Mouse (Mus musculus): ENCODE measurements at regions not wholly inside any gene's neighbourhood (a gene's known extent, or its start where the extent isn't known, plus 50 kb on each side); places are given as distances from the start of the nearest gene placed in this dataset.

DNA sequence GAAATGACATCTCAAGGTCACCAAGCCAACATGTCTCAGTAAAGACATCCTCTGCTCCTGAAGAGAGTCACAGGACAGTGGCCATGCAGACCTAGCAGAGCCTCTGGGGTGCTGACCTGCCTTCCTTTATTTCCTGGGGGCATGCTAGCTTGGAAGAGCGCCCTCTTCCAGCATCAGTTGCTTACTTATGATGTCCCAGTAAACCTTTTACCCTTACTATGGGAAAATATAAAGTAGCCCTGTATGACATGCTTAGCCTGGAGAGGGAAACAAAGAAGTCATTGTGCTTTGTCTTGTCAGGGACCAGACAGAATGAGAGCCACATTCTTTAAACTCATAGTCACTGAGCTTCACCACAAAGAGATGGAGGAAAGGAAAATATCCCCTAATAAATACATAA lies 82.9 kb downstream of the Postn start:
- POLR2A ChIA-PET = no interaction called here
- peak; percentile 88 for DNase-seq (ENCODE audit: low read depth, low spot score)
- peak; percentile 99 for ATAC-seq
- in situ Hi-C loops (cut with MboI; ENCODE audit: low pct_unique_long_range_greater_than_20kb) = no loop called here
- TF ChIP-seq CTCF (IDR thresholded peaks at IDR 0.05) = peak; percentile 72
- H3K27me3 ChIP-seq = no peaks in the 10 kb centered on the region
- CTCF ChIA-PET = interaction anchor here (1.6 kb wide), 1 partner anchor 13 kb away, joined by 3 read pairs; no protein-coding TSS in a partner anchor

DNA sequence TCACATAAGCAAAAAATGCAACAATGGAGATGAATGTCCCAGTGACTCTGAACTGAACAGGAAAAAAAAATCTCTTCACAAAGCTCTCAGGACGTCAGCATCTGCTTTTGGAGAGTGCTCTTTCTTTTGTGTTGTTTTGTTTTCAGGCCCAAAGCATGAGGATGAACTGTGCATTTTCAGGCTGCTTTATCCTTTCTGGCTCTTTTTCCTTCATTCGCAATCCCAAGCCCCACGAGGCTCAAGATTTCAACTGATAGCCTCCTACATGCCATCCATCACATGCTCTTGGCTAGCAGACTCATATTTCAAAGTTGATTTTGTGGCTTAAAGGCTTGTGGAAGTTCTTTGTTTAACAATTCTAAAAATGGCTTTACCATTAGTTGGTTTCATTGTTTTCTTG lies 86.0 kb downstream of the Postn start:
- POLR2A ChIA-PET = no interaction called here

DNA sequence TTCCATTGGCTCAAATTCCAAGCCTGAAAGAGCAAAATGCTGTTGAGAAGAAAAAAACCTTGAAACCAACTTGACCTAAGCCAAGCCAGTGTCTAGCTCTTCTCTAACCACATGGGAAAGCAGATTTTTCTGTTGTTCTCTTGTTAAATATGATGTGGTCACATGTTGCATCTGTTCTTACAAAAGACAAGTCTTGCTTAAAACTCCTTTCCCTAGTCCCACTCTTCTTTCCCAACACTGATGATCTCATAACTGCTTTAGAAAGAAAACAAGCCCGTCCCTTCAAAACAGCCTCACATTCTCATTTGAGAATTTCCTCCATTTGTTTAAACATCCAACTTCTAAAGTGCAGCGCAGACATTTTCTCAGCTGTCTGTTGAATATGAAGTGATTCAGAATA lies 96.5 kb downstream of the Postn start:
- CTCF ChIA-PET = interaction anchor here (1.0 to 1.7 kb wide), 4 partner anchors 9 to 23 kb away, joined by 3 to 7 read pairs (median 5); no protein-coding TSS in a partner anchor
- POLR2A ChIA-PET = interaction anchor here (0.6 kb wide), 1 partner anchor 89 kb away, joined by 4 read pairs; no protein-coding TSS in a partner anchor
- no peak for TF ChIP-seq CTCF (IDR thresholded peaks at IDR 0.05)
- in situ Hi-C loops (cut with MboI; ENCODE audit: low pct_unique_long_range_greater_than_20kb) = no loop called here
- ATAC-seq (no peak), DNase-seq (ENCODE audit: low read depth, low spot score) (no peak)
- H3K27me3 ChIP-seq = no peaks in the 10 kb centered on the region

More for the DNA sequence above, 86.0 kb downstream of the Postn start:
- in situ Hi-C loops (cut with MboI; ENCODE audit: low pct_unique_long_range_greater_than_20kb) = no loop called here
- CTCF ChIA-PET = interaction anchor here (0.9 to 1.4 kb wide), 4 partner anchors 9 to 128 kb away, joined by 3 to 4 read pairs (median 4); no protein-coding TSS in a partner anchor
- no peaks in the 10 kb centered on the region for H3K27me3 ChIP-seq
- no peak for DNase-seq (ENCODE audit: low read depth, low spot score)
- no peak for ATAC-seq
- no peak for TF ChIP-seq CTCF (IDR thresholded peaks at IDR 0.05)

DNA sequence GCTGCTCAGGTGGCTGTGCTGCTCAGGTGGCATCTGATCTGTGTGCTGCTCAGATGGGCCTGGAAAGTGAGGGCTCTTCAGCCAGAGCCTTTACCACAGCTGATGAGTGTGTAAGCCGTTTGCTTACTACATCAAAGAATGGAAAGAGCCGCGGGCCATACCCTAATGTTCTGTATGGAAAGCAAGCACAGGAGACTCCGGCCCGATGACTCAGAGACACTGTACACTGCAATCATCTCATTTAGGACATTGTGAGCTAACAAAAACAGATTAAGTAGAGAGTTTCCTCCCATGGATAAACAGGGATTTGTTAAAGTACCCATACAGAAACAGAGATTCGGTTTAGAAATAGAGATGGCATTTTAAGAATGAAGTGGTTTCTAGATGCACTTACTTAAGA lies 100.5 kb downstream of the Postn start:
- POLR2A ChIA-PET = interaction anchor here (0.5 kb wide), 1 partner anchor 127 kb away, joined by 3 read pairs; no protein-coding TSS in a partner anchor
- H3K27me3 ChIP-seq = no peaks in the 10 kb centered on the region
- in situ Hi-C loops (cut with MboI; ENCODE audit: low pct_unique_long_range_greater_than_20kb) = no loop called here
- TF ChIP-seq CTCF (IDR thresholded peaks at IDR 0.05) = no peak
- CTCF ChIA-PET = interaction anchor here (1.0 to 5.7 kb wide), 5 partner anchors 9 to 103 kb away, joined by 3 to 39 read pairs (median 3); no protein-coding TSS in a partner anchor
- DNase-seq (ENCODE audit: low read depth, low spot score) (peak; percentile 85), ATAC-seq (peak; percentile 91)

DNA sequence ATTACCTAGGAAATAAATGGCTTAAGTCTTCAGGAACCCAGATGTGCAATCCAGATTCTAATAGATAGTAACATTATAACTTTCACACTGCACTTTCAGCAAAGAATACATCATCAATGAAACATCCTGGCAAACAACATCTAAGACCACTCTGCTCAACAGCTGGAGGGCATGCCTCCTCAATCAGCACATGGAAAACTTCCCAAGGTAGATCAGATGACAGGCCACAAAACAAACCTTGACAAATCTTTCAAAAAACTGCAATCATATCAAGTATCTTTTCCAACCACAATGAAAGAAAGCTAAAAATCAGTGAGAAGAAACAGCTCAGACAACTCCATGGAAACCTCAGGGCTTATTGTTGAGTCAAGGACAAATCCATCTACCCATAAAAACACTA lies 105.2 kb downstream of the Postn start:
- in situ Hi-C loops (cut with MboI; ENCODE audit: low pct_unique_long_range_greater_than_20kb) = no loop called here
- TF ChIP-seq CTCF (IDR thresholded peaks at IDR 0.05) = no peak
- H3K27me3 ChIP-seq = no peaks in the 10 kb centered on the region
- ChIA-PET CTCF (no interaction called here), POLR2A (no interaction called here)
- DNase-seq (ENCODE audit: low read depth, low spot score) (no peak), ATAC-seq (no peak)

DNA sequence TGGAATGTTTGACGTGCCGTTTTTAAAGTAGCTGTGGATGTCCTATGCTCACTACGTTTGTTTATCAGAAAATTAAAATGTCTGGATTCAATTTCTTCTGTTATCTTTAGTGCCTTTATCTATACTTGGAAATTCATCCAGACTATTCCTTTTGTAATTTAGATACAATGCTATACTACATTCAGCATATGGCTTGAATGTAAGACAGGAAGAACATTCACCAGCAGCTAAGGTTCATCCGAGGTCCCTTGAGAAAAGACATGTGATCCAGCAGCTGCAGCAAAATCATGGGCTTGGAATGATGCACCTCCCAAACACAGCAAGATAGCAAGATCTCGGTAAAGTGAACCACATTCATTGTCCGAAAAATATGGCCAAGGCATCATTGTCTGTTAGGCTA lies 113.3 kb downstream of the Postn start:
- ChIA-PET CTCF (interaction anchor here (0.7 kb wide), 1 partner anchor 220 kb away, joined by 3 read pairs; no protein-coding TSS in a partner anchor), POLR2A (no interaction called here)
- TF ChIP-seq CTCF (IDR thresholded peaks at IDR 0.05) = no peak
- ATAC-seq (no peak), DNase-seq (ENCODE audit: low read depth, low spot score) (no peak)
- H3K27me3 ChIP-seq = no peaks in the 10 kb centered on the region
- in situ Hi-C loops (cut with MboI; ENCODE audit: low pct_unique_long_range_greater_than_20kb) = no loop called here

DNA sequence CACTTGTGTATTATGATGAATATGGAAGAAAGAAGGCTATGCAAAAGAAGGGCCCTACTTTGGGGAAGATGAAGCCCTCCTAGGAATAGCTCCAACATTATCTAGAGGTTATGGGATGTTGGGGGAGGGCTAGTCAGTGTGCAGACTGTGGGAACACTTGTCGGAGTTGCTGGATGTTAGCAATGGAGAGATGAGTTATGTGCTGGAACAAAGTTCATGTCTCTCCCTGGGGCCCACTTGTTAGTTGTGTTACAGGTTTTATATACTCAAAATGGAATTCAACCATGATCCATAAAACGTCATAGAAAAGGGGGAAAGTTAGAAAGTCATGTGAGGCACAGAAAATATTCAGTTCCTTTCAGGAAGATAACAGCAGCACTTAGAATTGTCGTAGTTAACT lies 115.0 kb downstream of the Postn start:
- CTCF ChIA-PET = interaction anchor here (1.2 to 5.8 kb wide), 2 partner anchors 13 to 124 kb away, joined by 3 to 39 read pairs; no protein-coding TSS in a partner anchor
- TF ChIP-seq CTCF (IDR thresholded peaks at IDR 0.05) = no peak
- DNase-seq (ENCODE audit: low read depth, low spot score) (no peak), ATAC-seq (no peak)
- POLR2A ChIA-PET = no interaction called here
- in situ Hi-C loops (cut with MboI; ENCODE audit: low pct_unique_long_range_greater_than_20kb) = no loop called here
- no peaks in the 10 kb centered on the region for H3K27me3 ChIP-seq

DNA sequence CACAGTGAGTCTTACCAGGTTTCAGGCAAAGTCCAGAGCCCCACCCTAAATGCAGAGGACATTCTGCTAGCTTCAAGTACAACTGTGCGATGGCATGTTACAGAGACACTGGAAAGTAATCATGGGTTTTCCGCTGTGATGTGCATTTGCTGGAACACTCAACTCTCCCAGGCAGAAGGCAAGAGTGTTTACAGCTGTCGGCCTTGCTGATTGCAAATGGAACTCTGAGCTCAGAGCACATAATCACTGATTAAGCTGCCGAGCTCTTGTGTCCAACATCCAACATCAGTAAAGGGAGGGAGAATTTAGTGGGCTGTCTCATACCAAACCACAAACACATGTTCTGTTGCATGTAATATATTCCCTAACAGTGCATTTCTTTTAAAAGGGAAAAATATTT lies 117.1 kb downstream of the Postn start:
- no peak for TF ChIP-seq CTCF (IDR thresholded peaks at IDR 0.05)

DNA sequence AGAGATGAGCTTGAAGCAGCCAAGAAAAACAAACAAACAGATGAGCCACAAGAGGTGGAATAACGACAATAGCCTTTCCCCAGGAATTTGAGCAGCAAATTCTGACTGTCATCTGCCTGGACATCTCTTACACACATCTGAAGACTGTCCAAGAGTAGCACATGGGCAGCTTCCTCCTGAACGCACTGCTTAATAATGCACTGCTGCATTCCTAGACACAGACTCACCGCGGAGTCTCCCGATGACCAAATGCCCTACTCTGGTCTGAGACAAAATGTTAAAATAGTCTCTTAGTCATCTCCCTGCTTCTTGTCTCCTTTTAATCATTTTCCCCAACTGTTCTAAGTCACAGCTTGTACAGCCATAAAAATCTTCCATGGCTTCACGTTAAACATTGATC lies 119.3 kb downstream of the Postn start:
- peak; percentile 100 for ATAC-seq
- TF ChIP-seq CTCF (IDR thresholded peaks at IDR 0.05) = no peak
- no peaks in the 10 kb centered on the region for H3K27me3 ChIP-seq
- ChIA-PET CTCF (interaction anchor here (0.6 to 5.8 kb wide), 11 partner anchors 13 to 193 kb away, joined by 3 to 39 read pairs (median 4); partner anchors contain the start of gene Postn), POLR2A (interaction anchor here (0.5 to 0.7 kb wide), 3 partner anchors 11 to 122 kb away, joined by 3 read pairs; no protein-coding TSS in a partner anchor)
- in situ Hi-C loops (cut with MboI; ENCODE audit: low pct_unique_long_range_greater_than_20kb) = no loop called here
- DNase-seq (ENCODE audit: low read depth, low spot score) = peak; percentile 98

More for the DNA sequence above, 117.1 kb downstream of the Postn start:
- ATAC-seq = no peak
- ChIA-PET POLR2A (no interaction called here), CTCF (interaction anchor here (1.1 to 5.8 kb wide), 5 partner anchors 10 to 119 kb away, joined by 3 to 39 read pairs (median 5); no protein-coding TSS in a partner anchor)
- no peak for DNase-seq (ENCODE audit: low read depth, low spot score)
- no peaks in the 10 kb centered on the region for H3K27me3 ChIP-seq
- in situ Hi-C loops (cut with MboI; ENCODE audit: low pct_unique_long_range_greater_than_20kb) = no loop called here

DNA sequence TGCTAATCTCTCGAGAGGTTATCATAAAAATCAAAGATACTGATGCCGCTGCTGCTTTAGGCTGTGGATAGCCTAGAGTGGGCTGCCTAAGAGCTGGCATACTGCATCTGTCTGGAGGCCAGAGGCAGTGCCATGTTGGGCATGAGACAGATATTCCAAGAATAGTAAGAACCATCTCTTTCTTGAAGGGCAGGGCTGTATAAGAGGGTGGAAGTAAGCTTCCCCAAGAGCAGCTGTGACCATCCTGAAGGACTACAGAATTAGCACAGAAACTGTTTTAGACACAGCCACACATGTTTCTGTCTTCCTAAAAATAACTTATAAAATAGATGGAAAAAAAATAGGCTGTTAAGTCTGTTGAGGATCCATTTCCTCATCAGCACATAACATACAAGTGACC lies 126.4 kb downstream of the Postn start:
- ATAC-seq = no peak
- in situ Hi-C loops (cut with MboI; ENCODE audit: low pct_unique_long_range_greater_than_20kb) = no loop called here
- POLR2A ChIA-PET = no interaction called here
- CTCF ChIA-PET = interaction anchor here (1.3 to 1.7 kb wide), 3 partner anchors 9 to 54 kb away, joined by 3 to 4 read pairs (median 3); no protein-coding TSS in a partner anchor
- no peak for TF ChIP-seq CTCF (IDR thresholded peaks at IDR 0.05)
- DNase-seq (ENCODE audit: low read depth, low spot score) = no peak
- H3K27me3 ChIP-seq = no peaks in the 10 kb centered on the region

DNA sequence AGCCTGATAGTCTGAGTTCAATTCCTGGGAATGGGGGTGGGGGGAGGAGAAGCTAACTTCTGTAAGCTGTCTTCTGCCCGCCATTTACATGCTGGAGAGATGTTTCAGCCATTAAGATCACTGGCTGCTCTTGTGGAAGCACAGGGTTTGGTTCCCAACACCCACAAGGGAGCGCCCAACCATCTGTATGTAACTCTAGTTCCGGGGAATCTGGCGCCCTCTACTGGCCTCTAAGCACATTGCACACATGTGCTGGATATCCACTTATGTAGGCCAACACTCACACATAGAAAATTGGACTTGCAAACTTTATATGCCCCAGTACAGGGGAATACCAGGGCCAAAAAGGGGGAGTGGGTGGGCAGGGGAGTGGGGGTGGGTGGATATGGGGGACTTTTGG lies 126.9 kb downstream of the Postn start:
- TF ChIP-seq CTCF (IDR thresholded peaks at IDR 0.05) = peak; percentile 60
- ChIA-PET POLR2A (no interaction called here), CTCF (interaction anchor here (1.3 to 1.7 kb wide), 3 partner anchors 10 to 54 kb away, joined by 3 to 4 read pairs (median 3); no protein-coding TSS in a partner anchor)
- in situ Hi-C loops (cut with MboI; ENCODE audit: low pct_unique_long_range_greater_than_20kb) = no loop called here
- no peaks in the 10 kb centered on the region for H3K27me3 ChIP-seq
- DNase-seq (ENCODE audit: low read depth, low spot score) (no peak), ATAC-seq (no peak)
